Mouse (Mus musculus) frontal cortex, postnatal 10 days (tissue): ENCODE results near the gene Tmem206.
A peak's percentile ranks its signal among the peaks of the same experiment; 100 is the strongest.

Source experiments
- DNase-seq, 2 experiments: peaks; one replicate each; pipeline ENCODE4 v3.0.0; 2022; ENCODE audit warnings: low spot score in 2 of 2, mixed read lengths in 1 of 2

Gene Tmem206

GRCm38 (mm10) chr1:191396897-191397849 lies 71.5 kb downstream of the Tmem206 start:
- peak; percentile 99 to 100 for DNase-seq
